In genomic region chr16:18172266-18172855, GRCm38 (mm10) we compare ENCODE assay signal across 9 mouse cellular contexts. TPM values are rescaled to one million over a fixed set of nuclear protein-coding genes. Genes with fewer than 3 reads are reported as not detected.
DNase-seq lines count a peak whose midpoint lies in the region; ATAC-seq lines count a peak whose summit lies in the region.
"Had no signal": no experiment of that assay in that cellular context is flagged by ENCODE, and none has a peak within 500 bp of the region (broad histone marks: within the 10 kb centered on the region; RNA-seq: fewer than 3 reads in every experiment).

No protein-coding gene starts in this region.

- WGBS in forebrain, embryonic 13.5 days = 8% methylated on average over 7 of the region's 7 CpGs
- WGBS in hindbrain, embryonic 16.5 days = 9% methylated on average over 7 of the region's 7 CpGs
- 9% methylated on average over 7 of the region's 7 CpGs for WGBS in midbrain, embryonic 14.5 days

- DNase-seq in frontal cortex, postnatal 10 days (ENCODE audit: low spot score in 2 of 2) = peak; percentile 52 to 74
- peak; percentile 47 for DNase-seq in c-Kit-positive CD71-positive TER-119-negative erythroid progenitor cells, embryonic 14.5 days (ENCODE audit: low read depth)
- peak; percentile 84 to 88 for DNase-seq in left cerebral cortex, postnatal 14 days (ENCODE audit: low spot score in 2 of 2)
- peak; percentile 91 for DNase-seq in midbrain, embryonic 14.5 days
- peak; percentile 69 to 89 for DNase-seq in spleen, postnatal 10 days (ENCODE audit: low spot score in 2 of 2)

- no peak overlapping the region for H3K9ac ChIP-seq in forebrain, embryonic 13.5 days
- no peak overlapping the region for H3K9ac ChIP-seq in hindbrain, embryonic 16.5 days (ENCODE audit: low read depth, low read length)
- no peak overlapping the region for H3K9ac ChIP-seq in midbrain, embryonic 14.5 days (replicated peaks; ENCODE audit: low read length)
- H3K9ac ChIP-seq: limb, embryonic 15.5 days had no signal

- H3K4me2 ChIP-seq in forebrain, embryonic 13.5 days = no peak overlapping the region
- no peak overlapping the region for H3K4me2 ChIP-seq in hindbrain, embryonic 16.5 days (ENCODE audit: low read length)
- no peak overlapping the region for H3K4me2 ChIP-seq in midbrain, embryonic 14.5 days (ENCODE audit: low read length)
- H3K4me2 ChIP-seq: limb, embryonic 15.5 days had no signal

- H3K36me3 ChIP-seq in forebrain, embryonic 13.5 days (ENCODE audit: poor library complexity, severe bottlenecking) = no peaks in the 10 kb centered on the region
- H3K36me3 ChIP-seq in hindbrain, embryonic 16.5 days (ENCODE audit: control insufficient read depth, insufficient read depth, low read length) = no peaks in the 10 kb centered on the region
- no peaks in the 10 kb centered on the region for H3K36me3 ChIP-seq in midbrain, embryonic 14.5 days (ENCODE audit: control insufficient read depth, insufficient read depth, low read length)
- H3K36me3 ChIP-seq: limb, embryonic 15.5 days had no signal

- no peaks in the 10 kb centered on the region for H3K27me3 ChIP-seq in forebrain, embryonic 13.5 days
- H3K27me3 ChIP-seq in hindbrain, embryonic 16.5 days (replicated peaks; ENCODE audit: control insufficient read depth, insufficient read depth, low read length) = no peaks in the 10 kb centered on the region
- H3K27me3 ChIP-seq in midbrain, embryonic 14.5 days (ENCODE audit: control insufficient read depth, insufficient read depth, low read length) = no peaks in the 10 kb centered on the region

- no peak for ATAC-seq in frontal cortex, adult (ENCODE audit: low TSS enrichment)
- ATAC-seq in forebrain, embryonic 13.5 days = peak; percentile 64
- ATAC-seq in hindbrain, embryonic 16.5 days = 0 out of 2 replicates have a peak, but pooled peaks have one; percentile 16
- ATAC-seq in midbrain, embryonic 14.5 days (ENCODE audit: low FRiP score, low TSS enrichment) = no peak

- intact Hi-C loops in left cerebral cortex, postnatal 14 days (cut with DNase I) = loop anchor here (1.0 kb wide), 1 partner anchor 45 kb away; the partner anchor contains the start of gene Rtn4r

- H3K27ac ChIP-seq in forebrain, embryonic 13.5 days = 0 out of 2 replicates have a peak overlapping the region, but pooled peaks have one; percentile 31
- H3K27ac ChIP-seq in hindbrain, embryonic 16.5 days (ENCODE audit: low read depth, low read length) = no peak overlapping the region
- no peak overlapping the region for H3K27ac ChIP-seq in midbrain, embryonic 14.5 days (replicated peaks; ENCODE audit: low read depth, low read length)
- H3K27ac ChIP-seq: limb, embryonic 15.5 days had no signal

- H3K4me3 ChIP-seq in forebrain, embryonic 13.5 days = no peak overlapping the region
- H3K4me3 ChIP-seq in hindbrain, embryonic 16.5 days (ENCODE audit: low read length) = no peak overlapping the region
- no peak overlapping the region for H3K4me3 ChIP-seq in midbrain, embryonic 14.5 days (replicated peaks; ENCODE audit: low read depth, low read length)
- H3K4me3 ChIP-seq: limb, embryonic 15.5 days had no signal

- peaks cover 11% of the 10 kb centered on the region; the same call in 1 of the 2 replicates for H3K4me1 ChIP-seq in forebrain, embryonic 13.5 days
- peaks cover 2% of the 10 kb centered on the region; the same call in 1 of the 2 replicates for H3K4me1 ChIP-seq in hindbrain, embryonic 16.5 days (ENCODE audit: control insufficient read depth, insufficient read depth, low read depth, low read length)
- H3K4me1 ChIP-seq in midbrain, embryonic 14.5 days (ENCODE audit: control insufficient read depth, insufficient read depth, low read length) = 0 out of 2 replicates have a peak, but pooled peaks cover 7% of the 10 kb centered on the region

- no peaks in the 10 kb centered on the region for H3K9me3 ChIP-seq in forebrain, embryonic 13.5 days (replicated peaks)
- no peaks in the 10 kb centered on the region for H3K9me3 ChIP-seq in hindbrain, embryonic 16.5 days (ENCODE audit: control insufficient read depth, low read length)
- no peaks in the 10 kb centered on the region for H3K9me3 ChIP-seq in midbrain, embryonic 14.5 days (ENCODE audit: control insufficient read depth, low read length)
- H3K9me3 ChIP-seq: limb, embryonic 15.5 days had no signal

RNA-seq across cellular contexts. Expression of gene Rtn4r, which starts 44.9 kb away (rescaled TPM):
- 7.3 and 7.8 TPM in 2 replicates for polyA plus RNA-seq in forebrain, embryonic 13.5 days (2015; fragmentation: Nextera tagmentation; extraction: Ambion mirVana)
- polyA plus RNA-seq in hindbrain, embryonic 16.5 days (2015; fragmentation: Nextera tagmentation; extraction: Ambion mirVana) = 15.6 and 24.3 TPM in 2 replicates
- 100 to 1,000 TPM; 105 to 118 TPM for total RNA-seq in left cerebral cortex, postnatal 14 days (2021)
- polyA plus RNA-seq in midbrain, embryonic 14.5 days (2014; fragmentation: Nextera tagmentation; extraction: Ambion mirVana) = 18.6 and 28.6 TPM in 2 replicates

RNA-seq across cellular contexts. Expression of gene Ccdc188, which starts 45.3 kb away (rescaled TPM):
- polyA plus RNA-seq in forebrain, embryonic 13.5 days (2015; fragmentation: Nextera tagmentation; extraction: Ambion mirVana) = 0.13 TPM in 1 of 2 replicates, not detected in the other
- 0.11 TPM in 1 of 2 replicates, not detected in the other for polyA plus RNA-seq in hindbrain, embryonic 16.5 days (2015; fragmentation: Nextera tagmentation; extraction: Ambion mirVana)
- not detected for total RNA-seq in left cerebral cortex, postnatal 14 days (2021)
- polyA plus RNA-seq in midbrain, embryonic 14.5 days (2014; fragmentation: Nextera tagmentation; extraction: Ambion mirVana) = not detected in 2 replicates
- polyA plus RNA-seq: limb, embryonic 15.5 days had no signal

Comparison
In these comparisons a context has a peak if more than half of its experiments do, and no peak if none do; other contexts are left out.
1. ATAC-seq: peak in forebrain, embryonic 13.5 days (single experiment) and hindbrain, embryonic 16.5 days (single experiment); none in frontal cortex, adult (single experiment) and midbrain, embryonic 14.5 days (single experiment).
2. Peak in every context shown above with its lines, with median percentiles within 50 percentile points of each other: DNase-seq.